17 mouse cellular contexts compared by ENCODE assay signal in the genomic region with DNA sequence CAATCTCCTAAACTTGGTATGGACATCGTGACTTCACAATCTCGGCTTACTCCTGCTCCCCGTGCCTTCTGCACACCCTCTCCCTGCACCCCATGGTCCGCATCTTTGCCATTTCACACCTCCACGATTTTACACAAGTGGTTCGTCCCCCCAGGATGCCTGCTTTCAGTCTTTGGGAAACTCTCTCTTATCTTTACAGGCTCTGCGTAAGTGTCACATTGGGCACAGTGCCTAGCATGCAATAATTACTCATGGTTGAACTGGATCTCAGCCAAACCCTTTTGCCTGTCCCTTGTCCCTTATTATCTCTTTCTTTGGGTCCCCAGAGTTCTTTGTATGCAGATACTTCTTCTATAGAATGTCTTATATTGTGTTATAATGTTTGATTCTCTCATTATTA.
DNase-seq lines count a peak whose midpoint lies in the region; ATAC-seq and TF ChIP-seq lines count a peak whose summit lies in the region.
"Had no signal": no experiment of that assay in that cellular context is flagged by ENCODE, and none has a peak within 500 bp of the region (broad histone marks: within the 10 kb centered on the region; RNA-seq: fewer than 3 reads in every experiment).

No protein-coding gene starts in this region.

- peak overlapping the region in 1 of 2 experiments; percentile 19; a peak in 1 of 4 replicates for H3K27ac ChIP-seq in heart, embryonic 14.5 days (replicated peaks in 1 of 2; ENCODE audit: control insufficient read depth in 1 of 2, insufficient read depth in 1 of 2, low read depth in 2 of 2, low read length in 2 of 2)
- H3K27ac ChIP-seq in heart, embryonic 10.5 days: no peak overlapping the region
- no peak overlapping the region for H3K27ac ChIP-seq in lung, embryonic 16.5 days (ENCODE audit: low read length)
- no peak overlapping the region for H3K27ac ChIP-seq in stomach, postnatal 0 days (replicated peaks)
- H3K27ac ChIP-seq: embryonic facial prominence, embryonic 15.5 days; hindbrain, embryonic 14.5 days; kidney, postnatal 0 days; midbrain, embryonic 13.5 days had no signal

- peaks cover 12% of the 10 kb centered on the region; the same call in 1 of the 2 replicates for H3K9me3 ChIP-seq in heart, embryonic 14.5 days (ENCODE audit: control insufficient read depth, low read length)
- H3K9me3 ChIP-seq in heart, embryonic 10.5 days: 0 out of 2 replicates have a peak, but pooled peaks cover 6% of the 10 kb centered on the region
- 0 out of 2 replicates have a peak, but pooled peaks cover 2% of the 10 kb centered on the region for H3K9me3 ChIP-seq in lung, embryonic 16.5 days (ENCODE audit: control insufficient read depth, low read length)
- H3K9me3 ChIP-seq in stomach, postnatal 0 days (ENCODE audit: control insufficient read depth, low read length): no peaks in the 10 kb centered on the region
- H3K9me3 ChIP-seq: embryonic facial prominence, embryonic 15.5 days had no signal

- peak; percentile 39; the same call in 1 of the 2 replicates for ATAC-seq in heart, embryonic 14.5 days (ENCODE audit: insufficient number of reproducible peaks, insufficient read depth, low FRiP score, low read depth)
- ATAC-seq in lung, embryonic 16.5 days (ENCODE audit: low read depth): 0 out of 2 replicates have a peak, but pooled peaks have one; percentile 5
- no peak for ATAC-seq in stomach, postnatal 0 days (ENCODE audit: low FRiP score, low TSS enrichment)
- ATAC-seq: intestine, postnatal 0 days; midbrain, embryonic 13.5 days had no signal

- no peak overlapping the region for H3K4me3 ChIP-seq in heart, embryonic 14.5 days (ENCODE audit: control insufficient read depth in 1 of 2, insufficient read depth in 1 of 2, low read depth in 1 of 2, low read length in 2 of 2)
- no peak overlapping the region for H3K4me3 ChIP-seq in heart, embryonic 10.5 days
- H3K4me3 ChIP-seq in lung, embryonic 16.5 days (ENCODE audit: low read length): no peak overlapping the region
- H3K4me3 ChIP-seq in stomach, postnatal 0 days (ENCODE audit: low read depth, low read length): no peak overlapping the region
- H3K4me3 ChIP-seq: embryonic facial prominence, embryonic 15.5 days; midbrain, embryonic 13.5 days had no signal

- no peak for DNase-seq in heart, embryonic 10.5 days (ENCODE audit: low spot score)
- no peak for DNase-seq in lung, postnatal 36 days
- DNase-seq in MEL-GATA-1-ER (ENCODE audit: extremely low read depth, low read depth): peak; percentile 49
- DNase-seq in adrenal gland, adult 8-10 months: peak; percentile 11
- no peak for DNase-seq in stomach, postnatal 0 days (ENCODE audit: low spot score)
- DNase-seq in layer of hippocampus, adult 11-12 months (ENCODE audit: low spot score): no peak
- DNase-seq: cerebellum, adult 2 months; layer of hippocampus, adult 9-11 months; left cerebral cortex, postnatal 4 days had no signal

- 21% methylated on average over 7 of the region's 7 CpGs for WGBS in heart, embryonic 14.5 days
- 69% methylated on average over 7 of the region's 7 CpGs for WGBS in heart, embryonic 10.5 days
- 42% methylated on average over 7 of the region's 7 CpGs for whole genome bisulfite sequencing in lung, embryonic 16.5 days
- WGBS in stomach, postnatal 0 days: 85% methylated on average over 7 of the region's 7 CpGs

- peak overlapping the region; percentile 49 for H3K4me2 ChIP-seq in heart, embryonic 14.5 days (ENCODE audit: low read length)
- no peak overlapping the region for H3K4me2 ChIP-seq in lung, embryonic 16.5 days (ENCODE audit: low read depth, low read length)
- H3K4me2 ChIP-seq in stomach, postnatal 0 days (replicated peaks; ENCODE audit: low read depth): no peak overlapping the region
- H3K4me2 ChIP-seq: embryonic facial prominence, embryonic 15.5 days; hindbrain, embryonic 14.5 days; liver, embryonic 11.5 days; midbrain, embryonic 13.5 days had no signal

- H3K9ac ChIP-seq in heart, embryonic 14.5 days (ENCODE audit: low read length): no peak overlapping the region
- H3K9ac ChIP-seq in lung, embryonic 16.5 days (ENCODE audit: low read length): no peak overlapping the region
- no peak overlapping the region for H3K9ac ChIP-seq in stomach, postnatal 0 days (ENCODE audit: low read length)
- H3K9ac ChIP-seq: embryonic facial prominence, embryonic 15.5 days; hindbrain, embryonic 14.5 days; midbrain, embryonic 13.5 days had no signal

- H3K27me3 ChIP-seq in heart, embryonic 14.5 days (ENCODE audit: control insufficient read depth, insufficient read depth, low read length): 0 out of 2 replicates have a peak, but pooled peaks cover 4% of the 10 kb centered on the region
- no peaks in the 10 kb centered on the region for H3K27me3 ChIP-seq in heart, embryonic 10.5 days (ENCODE audit: insufficient read depth, poor library complexity, severe bottlenecking)
- H3K27me3 ChIP-seq in lung, embryonic 16.5 days (ENCODE audit: control insufficient read depth, insufficient read depth, low read depth, low read length): 0 out of 2 replicates have a peak, but pooled peaks cover 2% of the 10 kb centered on the region
- H3K27me3 ChIP-seq in stomach, postnatal 0 days (ENCODE audit: control insufficient read depth, insufficient read depth, low read length): no peaks in the 10 kb centered on the region
- H3K27me3 ChIP-seq: embryonic facial prominence, embryonic 15.5 days; midbrain, embryonic 13.5 days had no signal

- no peak for TF ChIP-seq CTCF in stomach, postnatal 0 days (IDR thresholded peaks at IDR 0.05; ENCODE audit: low read depth)

- TF ChIP-seq EP300 in stomach, postnatal 0 days (optimal IDR thresholded peaks at IDR 0.05): no peak

- peaks cover 6 to 19% of the 10 kb centered on the region in 2 experiments for H3K4me1 ChIP-seq in heart, embryonic 14.5 days (ENCODE audit: control insufficient read depth in 2 of 2, insufficient read depth in 2 of 2, low read length in 2 of 2)
- H3K4me1 ChIP-seq in heart, embryonic 10.5 days: peaks cover 9% of the 10 kb centered on the region
- peaks cover 7% of the 10 kb centered on the region; the same call in 1 of the 2 replicates for H3K4me1 ChIP-seq in lung, embryonic 16.5 days (replicated peaks; ENCODE audit: control insufficient read depth, insufficient read depth, low read length)
- H3K4me1 ChIP-seq in stomach, postnatal 0 days (replicated peaks; ENCODE audit: control insufficient read depth, insufficient read depth): no peaks in the 10 kb centered on the region

- H3K36me3 ChIP-seq in heart, embryonic 14.5 days (ENCODE audit: control insufficient read depth, insufficient read depth, low read length): no peaks in the 10 kb centered on the region
- no peaks in the 10 kb centered on the region for H3K36me3 ChIP-seq in heart, embryonic 10.5 days
- H3K36me3 ChIP-seq in lung, embryonic 16.5 days (ENCODE audit: control insufficient read depth, insufficient read depth, low read length): no peaks in the 10 kb centered on the region
- no peaks in the 10 kb centered on the region for H3K36me3 ChIP-seq in stomach, postnatal 0 days (ENCODE audit: control insufficient read depth, insufficient read depth, low read length)
- H3K36me3 ChIP-seq: embryonic facial prominence, embryonic 15.5 days; midbrain, embryonic 13.5 days had no signal

Comparison
In these comparisons a context has a peak if more than half of its experiments do, and no peak if none do; other contexts are left out.
1. DNase-seq: peak in MEL-GATA-1-ER (single experiment) and adrenal gland, adult 8-10 months (single experiment); none in heart, embryonic 10.5 days (single experiment), lung, postnatal 36 days (single experiment), stomach, postnatal 0 days (single experiment) and layer of hippocampus, adult 11-12 months (single experiment).